Mouse (Mus musculus): Measurements from ENCODE around the gene Ptprc. TPM values are rescaled to one million over a fixed set of nuclear protein-coding genes. Genes with fewer than 3 reads are reported as not detected.

The Ptprc gene
- polyA plus RNA-seq, 1 experiment: 38.1 TPM

DNA sequence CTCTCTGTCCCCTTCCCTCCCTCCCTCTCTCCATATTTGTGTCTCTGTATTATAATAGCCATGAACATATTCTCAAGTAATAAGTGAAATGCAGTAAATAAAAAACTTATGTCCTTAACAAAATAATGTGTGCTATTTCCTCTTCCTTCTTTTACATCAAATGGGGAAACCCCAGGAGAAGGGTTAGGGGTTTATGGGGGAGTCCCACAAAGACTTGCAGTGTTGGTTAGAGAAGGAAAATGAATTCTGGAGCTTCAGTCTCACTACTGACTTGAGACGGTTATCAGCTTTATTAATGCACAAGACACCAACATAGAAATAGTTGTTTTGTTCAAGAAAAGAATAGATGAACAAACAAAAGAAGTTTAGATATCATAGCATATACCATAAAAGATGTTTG lies 150.2 kb downstream of the Ptprc start:
- DNase-seq: no peak
- 93% methylated on average over 1 of the region's 1 CpGs for WGBS
- Histone ChIP-seq H3K4me3 (replicated peaks; ENCODE audit: extremely low read depth, low read depth, low read length) (no peak overlapping the region), H3K4me1 (ENCODE audit: control insufficient read depth, insufficient read depth, low read length) (no peaks in the 10 kb centered on the region)
- no peak for TF ChIP-seq CTCF (IDR thresholded peaks at IDR 0.05; ENCODE audit: insufficient read depth, low read length)
- no peak for TF ChIP-seq POLR2A (IDR thresholded peaks at IDR 0.05; ENCODE audit: borderline replicate concordance, extremely low read depth, low read depth, low read length)

DNA sequence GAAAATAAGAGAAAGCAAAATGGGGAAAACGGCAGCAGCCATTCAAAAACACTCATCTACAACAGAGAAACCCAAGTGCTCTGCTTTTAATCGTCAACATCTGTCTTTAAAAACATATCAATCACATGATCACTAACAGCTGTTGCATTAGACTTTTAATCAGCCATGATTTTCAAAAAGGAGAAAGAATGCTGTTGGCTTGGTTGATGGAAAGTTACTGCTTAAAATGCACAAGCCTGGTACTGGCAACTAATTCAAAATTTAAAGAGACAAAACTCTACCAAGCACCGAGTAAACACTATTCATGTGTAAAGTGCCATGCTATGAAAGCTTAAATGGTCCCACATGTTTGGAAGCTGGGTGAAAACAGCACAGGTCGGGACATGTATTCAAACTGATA lies 151.9 kb downstream of the Ptprc start:
- Histone ChIP-seq H3K4me3 (replicated peaks; ENCODE audit: extremely low read depth, low read depth, low read length) (no peak overlapping the region), H3K4me1 (ENCODE audit: control insufficient read depth, insufficient read depth, low read length) (no peaks in the 10 kb centered on the region)
- 66% methylated on average over 4 of the region's 4 CpGs for WGBS
- DNase-seq: no peak
- TF ChIP-seq POLR2A (IDR thresholded peaks at IDR 0.05; ENCODE audit: borderline replicate concordance, extremely low read depth, low read depth, low read length) (no peak), CTCF (IDR thresholded peaks at IDR 0.05; ENCODE audit: insufficient read depth, low read length) (no peak)

DNA sequence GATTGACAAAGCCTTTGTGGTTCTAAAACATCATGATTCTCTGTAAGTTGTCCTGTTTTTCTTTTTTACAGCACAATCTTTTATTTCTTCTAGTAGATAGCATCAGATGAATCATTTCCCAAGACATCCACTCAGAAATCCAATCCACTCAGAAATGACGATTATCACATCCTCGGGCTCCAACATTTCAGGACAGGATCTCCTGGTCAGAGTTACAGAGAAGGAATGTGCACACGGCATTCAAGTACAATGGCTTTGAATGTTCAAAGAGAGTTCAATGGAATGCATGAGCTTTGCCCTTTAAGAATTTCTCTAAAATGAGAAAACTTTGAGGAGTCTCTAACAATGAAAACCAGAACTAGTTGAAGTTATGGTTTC lies 152.6 kb downstream of the Ptprc start:
- H3K4me3 ChIP-seq (replicated peaks; ENCODE audit: extremely low read depth, low read depth, low read length): no peak overlapping the region
- no peaks in the 10 kb centered on the region for H3K4me1 ChIP-seq (ENCODE audit: control insufficient read depth, insufficient read depth, low read length)
- DNase-seq: no peak
- 39% methylated on average over 3 of the region's 3 CpGs for WGBS
- TF ChIP-seq CTCF (IDR thresholded peaks at IDR 0.05; ENCODE audit: insufficient read depth, low read length) (no peak), POLR2A (IDR thresholded peaks at IDR 0.05; ENCODE audit: borderline replicate concordance, extremely low read depth, low read depth, low read length) (no peak)

DNA sequence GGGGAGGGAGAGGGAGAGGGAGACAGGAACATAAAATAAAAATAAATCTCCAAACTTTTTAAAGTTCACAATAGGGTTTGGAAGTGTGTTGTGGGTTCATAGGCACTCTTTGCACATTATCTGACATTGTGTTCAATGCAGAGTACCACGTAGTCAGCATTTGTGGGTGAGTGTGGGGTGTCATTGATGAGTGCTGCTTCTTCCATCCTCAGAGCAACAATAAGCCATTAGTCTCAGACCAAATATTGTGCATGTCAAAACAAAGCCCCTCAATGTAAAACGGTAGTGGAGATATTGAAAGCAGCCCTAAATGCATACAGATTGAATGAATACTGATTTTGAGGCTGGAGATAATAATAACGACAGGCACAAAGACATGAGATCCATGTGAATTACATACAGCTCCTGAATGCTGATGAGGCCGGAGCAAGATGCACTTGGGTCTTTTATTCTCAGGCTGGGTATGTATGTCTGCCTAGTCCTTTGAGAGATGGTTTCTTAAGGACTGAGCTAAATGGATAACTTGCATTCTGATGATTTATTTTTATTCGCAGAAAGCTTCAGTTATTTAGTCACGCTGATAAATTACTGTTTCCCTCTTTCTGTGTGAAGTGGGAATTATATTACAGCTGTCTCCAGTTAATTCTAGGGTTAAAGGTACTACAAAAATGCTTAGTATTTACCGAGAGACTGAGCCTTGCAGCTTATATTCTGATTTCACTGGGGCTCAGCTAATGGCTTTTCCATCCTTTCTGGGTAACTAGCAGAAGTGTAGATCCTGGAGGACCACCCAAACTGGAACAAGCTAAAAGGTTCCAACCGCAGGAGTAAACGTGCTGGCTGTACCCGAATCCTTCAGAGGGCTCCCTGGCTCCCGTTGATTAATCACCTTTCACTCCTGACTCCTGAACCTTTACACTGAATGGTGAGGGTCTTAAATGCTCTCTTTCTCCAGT lies 153.3 kb downstream of the Ptprc start:
- TF ChIP-seq CTCF (IDR thresholded peaks at IDR 0.05; ENCODE audit: insufficient read depth, low read length): no peak
- 58% methylated on average over 11 of the region's 11 CpGs for WGBS
- DNase-seq: no peak
- Histone ChIP-seq H3K4me1 (ENCODE audit: control insufficient read depth, insufficient read depth, low read length) (no peaks in the 10 kb centered on the region), H3K4me3 (replicated peaks; ENCODE audit: extremely low read depth, low read depth, low read length) (no peak overlapping the region)

Other genes starting within 250 kb of the Ptprc start
- gene Atp6v1g3, start 98.0 kb upstream of the Ptprc start, polyA plus RNA-seq (2012; rRNA removed): not detected in 2 replicates

Measured in lung, adult 2 months (tissue).